Mouse (Mus musculus): ENCODE results near the gene Efcab9.

The Efcab9 gene

GRCm38 (mm10) chr11:32488808-32489670 lies 42.8 kb downstream of the Efcab9 start:
- DNase-seq, result no peak

GRCm38 (mm10) chr11:32488344-32488743 lies 43.5 kb downstream of the Efcab9 start:
- no peak for DNase-seq

GRCm38 (mm10) chr11:32487501-32487900 lies 44.4 kb downstream of the Efcab9 start:
- no peak for DNase-seq

GRCm38 (mm10) chr11:32486621-32487020 lies 45.3 kb downstream of the Efcab9 start:
- no peak for DNase-seq

GRCm38 (mm10) chr11:32485290-32485689 lies 46.6 kb downstream of the Efcab9 start:
- DNase-seq, result no peak

GRCm38 (mm10) chr11:32481525-32481924 lies 50.4 kb downstream of the Efcab9 start:
- no peak for DNase-seq

GRCm38 (mm10) chr11:32475487-32476236 lies 56.2 kb downstream of the Efcab9 start:
- no peak for DNase-seq

- DNase-seq, result no peak
Observed at GRCm38 (mm10) chr11:32474725-32475124, 57.2 kb downstream of the Efcab9 start.

Data from kidney, adult 18-20 months (tissue).